Mouse (Mus musculus) left cerebral cortex, adult 9 months (tissue): Measurements from ENCODE around the gene Lrrc4.

ENCODE experiments used
- DNase-seq, 2 experiments: peaks; one replicate each; pipeline ENCODE4 v3.0.0; 2022; ENCODE audit warnings: low spot score in 2 of 2

The Lrrc4 gene

DNA sequence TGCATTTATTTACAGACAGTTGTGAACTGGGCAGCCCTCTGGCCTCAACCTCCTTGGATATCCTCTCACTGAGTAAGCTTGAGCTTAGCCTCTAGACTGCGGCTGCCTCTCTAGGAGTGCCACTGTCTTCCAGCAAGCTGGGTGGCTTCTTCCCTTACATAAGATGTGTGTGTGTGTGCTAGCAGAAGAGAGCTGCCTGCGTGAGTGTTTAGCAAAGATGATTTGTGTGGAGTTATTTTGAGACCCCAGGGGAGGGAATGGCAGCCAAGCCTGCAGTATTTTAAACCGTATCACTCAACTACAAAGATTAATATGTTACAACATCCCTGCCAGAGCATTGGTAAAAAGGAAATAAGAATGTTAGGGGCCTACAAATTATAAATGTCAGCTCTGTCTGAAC is 49.9 kb downstream of the Lrrc4 start:
- peak; percentile 70 to 71 for DNase-seq

DNA sequence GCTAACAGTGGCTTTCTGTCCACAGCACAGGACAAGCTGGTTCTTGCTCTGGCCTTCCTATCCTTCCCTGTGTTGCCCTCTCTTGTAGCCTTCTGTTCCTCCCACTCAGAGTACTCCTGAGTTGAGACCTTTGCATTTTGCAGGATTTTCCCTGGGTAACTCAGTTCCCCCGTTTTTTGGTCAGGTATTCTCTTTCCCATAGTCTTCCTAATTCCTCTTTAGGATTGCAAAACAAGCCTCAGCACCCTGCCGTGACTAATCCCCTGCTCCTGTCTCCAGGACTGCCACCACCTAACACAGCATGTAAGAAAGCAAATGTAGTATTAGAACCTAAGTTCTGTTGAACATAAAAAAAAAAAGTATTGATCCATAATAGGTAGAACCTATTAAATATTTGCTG is 60.2 kb downstream of the Lrrc4 start:
- DNase-seq = no peak

DNA sequence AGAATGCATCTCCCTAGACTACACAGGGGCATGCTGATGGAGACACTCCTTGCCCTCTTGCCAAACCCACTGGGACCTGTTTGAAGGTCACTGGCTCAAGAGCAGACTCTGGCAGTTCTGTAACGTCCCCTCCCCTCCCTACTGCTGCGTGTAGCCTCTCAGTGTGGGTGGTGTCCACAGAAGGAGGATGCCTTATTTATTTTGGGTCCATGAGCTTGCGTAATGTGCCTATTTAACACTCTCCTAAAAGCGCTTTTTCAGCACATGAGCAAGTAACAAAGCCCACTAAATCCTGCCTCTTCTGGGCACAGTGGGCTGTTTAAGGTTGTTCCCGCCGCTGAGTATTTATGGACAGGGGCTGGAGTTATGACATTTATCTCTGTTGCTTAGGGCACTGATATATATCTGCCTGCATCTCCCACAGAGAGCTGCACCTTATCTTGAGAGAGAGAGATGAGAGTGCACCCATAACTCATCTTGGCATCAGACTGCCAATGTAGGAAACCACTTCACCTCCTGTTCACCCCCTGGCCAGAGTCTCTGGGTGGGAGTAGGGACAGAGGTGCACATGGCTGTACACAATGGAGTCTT is 63.6 kb downstream of the Lrrc4 start:
- DNase-seq = peak in 1 of 2 experiments; percentile 42

- no peak for DNase-seq
Measured at GRCm38 (mm10) chr6:28766622-28767021, 64.9 kb downstream of the Lrrc4 start.

GRCm38 (mm10) chr6:28762132-28762775 is 69.3 kb downstream of the Lrrc4 start:
- DNase-seq = no peak

DNA sequence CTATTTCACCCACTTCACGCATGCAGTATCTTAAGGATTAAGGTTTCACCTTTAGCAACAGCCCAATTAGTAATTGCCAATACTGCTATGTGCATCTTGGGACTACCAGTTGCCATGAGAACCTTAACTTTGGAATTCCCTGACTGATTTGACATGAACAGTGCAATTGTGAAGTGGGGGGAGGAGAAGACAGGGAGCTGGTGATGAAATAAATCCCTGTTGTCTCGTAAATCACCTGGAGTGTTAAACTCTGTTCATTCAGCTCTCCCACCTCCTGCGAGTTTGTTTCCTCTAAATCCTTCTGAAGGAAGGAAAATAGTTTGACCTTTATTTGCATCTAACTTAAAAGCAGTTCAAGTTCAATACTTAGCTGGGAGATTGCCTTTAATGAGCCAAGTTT is 69.8 kb downstream of the Lrrc4 start:
- DNase-seq = no peak

- DNase-seq = no peak
Measured at GRCm38 (mm10) chr6:28758293-28758692, 73.3 kb downstream of the Lrrc4 start.

DNA sequence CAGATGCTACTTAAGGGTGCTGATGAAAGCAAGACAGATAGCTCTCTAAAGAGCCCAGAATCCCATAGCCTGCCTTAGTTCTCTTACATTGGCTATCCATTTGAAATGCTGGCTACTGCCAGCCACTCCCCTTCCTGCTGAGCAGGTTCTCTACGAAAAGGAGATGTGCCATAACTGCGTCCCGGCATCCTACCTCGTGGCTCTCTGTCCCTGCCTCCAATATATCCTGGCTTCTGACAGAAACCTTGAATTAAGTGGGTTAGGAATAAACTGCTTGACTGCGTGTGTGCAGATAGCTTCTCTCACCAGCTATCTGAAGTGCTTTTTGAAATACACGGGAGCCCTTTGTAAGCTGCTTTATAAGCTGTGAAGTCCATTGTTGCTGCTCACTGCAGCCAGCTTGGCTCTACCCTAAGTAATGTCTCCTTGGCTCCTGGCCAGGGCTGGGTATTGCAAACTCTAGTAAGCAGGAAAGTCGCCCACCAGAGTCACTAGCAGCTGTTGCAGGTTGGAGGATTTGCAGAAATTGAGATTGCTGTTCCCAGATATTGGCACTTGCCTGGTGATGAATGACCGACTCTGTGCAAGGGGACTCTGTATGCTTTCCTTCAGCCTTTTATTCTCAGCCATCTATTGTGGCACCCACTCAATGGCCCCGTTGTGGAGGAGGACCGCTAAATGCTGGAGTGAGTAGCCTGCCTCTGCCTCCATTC is 75.1 kb downstream of the Lrrc4 start:
- DNase-seq = peak in 1 of 2 experiments; percentile 77

- peak in 1 of 2 experiments; percentile 33 for DNase-seq
Measured at GRCm38 (mm10) chr6:28754127-28754898, 77.2 kb downstream of the Lrrc4 start.

DNA sequence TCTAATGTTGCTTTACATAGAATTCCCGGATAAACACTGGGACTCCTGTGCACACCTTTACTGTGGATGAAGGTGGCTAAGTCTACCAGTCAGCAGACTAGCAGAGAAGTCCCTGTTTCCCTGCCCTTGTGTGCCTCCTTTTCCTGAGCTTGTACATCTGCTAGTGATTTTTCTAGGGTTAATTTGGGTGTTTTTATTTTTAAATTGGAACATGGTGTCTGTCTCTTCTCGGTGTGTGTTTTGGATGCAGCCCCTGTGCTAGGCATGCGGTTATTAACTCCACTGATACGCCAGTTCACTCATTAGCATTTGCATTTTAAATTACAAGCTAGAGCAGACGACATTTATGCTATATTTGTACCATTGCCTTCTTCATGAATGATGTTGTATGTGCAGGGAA is 77.9 kb downstream of the Lrrc4 start:
- peak in 1 of 2 experiments; percentile 35 for DNase-seq

DNA sequence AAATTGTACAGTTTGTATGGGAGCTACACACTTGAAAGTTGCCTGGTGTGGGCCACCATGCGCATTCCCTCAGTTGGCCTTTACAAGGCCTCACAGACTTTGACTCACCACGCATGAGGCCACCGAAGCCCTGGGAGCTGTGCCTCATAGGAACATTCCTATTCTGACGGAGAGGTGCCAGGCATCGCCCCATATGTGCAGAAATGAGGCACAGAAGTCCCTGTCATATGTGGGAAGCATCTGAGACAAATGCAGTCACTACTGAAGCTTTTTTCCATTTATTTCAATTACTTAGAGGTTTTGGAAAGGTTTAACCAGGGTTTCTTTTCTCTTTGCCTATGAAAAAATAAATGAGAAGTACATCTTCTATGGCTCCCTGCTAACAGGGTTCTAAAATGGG is 78.3 kb downstream of the Lrrc4 start:
- DNase-seq = peak in 1 of 2 experiments; percentile 41

DNA sequence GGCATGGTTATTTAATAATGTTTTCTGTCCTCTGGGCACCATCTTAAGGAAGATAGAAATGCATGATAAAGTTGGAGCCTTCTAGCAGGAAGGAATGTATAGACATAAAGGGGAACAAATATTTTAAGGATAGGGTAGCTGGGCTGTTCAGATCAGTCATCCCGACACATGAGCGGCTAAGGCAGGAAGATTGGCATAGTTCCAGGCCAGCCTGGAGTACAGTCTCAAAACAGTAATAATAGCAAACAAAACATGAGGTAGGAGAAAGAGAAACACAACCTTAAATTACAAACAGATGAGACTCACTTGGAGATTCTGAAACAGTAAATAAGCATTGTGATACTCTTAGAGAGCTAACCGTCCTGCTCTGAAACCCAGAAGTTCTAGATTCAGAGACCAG is 80.4 kb downstream of the Lrrc4 start:
- no peak for DNase-seq

GRCm38 (mm10) chr6:28749224-28749623 is 82.3 kb downstream of the Lrrc4 start:
- DNase-seq = no peak

DNA sequence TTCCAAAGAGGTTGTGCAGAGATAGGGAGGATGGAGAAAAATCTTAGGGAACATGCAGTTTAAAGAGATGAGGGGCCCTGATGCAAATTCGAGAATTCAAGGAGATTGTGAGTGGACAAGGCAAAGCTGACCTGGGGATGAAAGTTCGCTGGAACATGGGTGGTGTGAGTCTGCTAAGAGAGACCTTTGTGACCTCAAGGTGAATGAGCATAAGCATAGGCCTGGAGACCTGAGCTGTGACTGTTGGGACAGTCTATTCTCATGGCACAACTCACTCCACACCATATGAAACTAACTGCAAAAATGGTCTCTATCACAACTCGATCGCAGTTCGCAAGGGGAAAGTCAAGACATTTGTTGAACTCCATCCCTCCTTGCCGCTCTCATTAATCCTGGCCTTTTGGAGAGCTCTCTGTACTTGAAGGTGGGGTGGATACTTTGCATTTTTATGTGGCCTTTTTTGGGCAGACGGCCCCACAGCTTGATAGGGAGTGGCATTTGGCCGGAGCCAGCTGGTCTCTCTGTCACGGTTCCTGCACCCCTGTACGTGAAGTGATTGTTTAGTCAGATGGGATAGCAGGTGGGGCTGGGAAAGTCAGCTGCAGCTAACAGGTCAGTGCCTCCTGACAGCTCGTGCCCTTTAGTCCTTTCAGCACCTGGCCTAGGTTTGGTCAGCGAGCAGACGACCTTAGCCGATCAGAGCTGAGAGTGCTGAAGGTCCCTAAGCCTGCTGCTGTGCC is 83.4 kb downstream of the Lrrc4 start:
- DNase-seq = no peak

DNA sequence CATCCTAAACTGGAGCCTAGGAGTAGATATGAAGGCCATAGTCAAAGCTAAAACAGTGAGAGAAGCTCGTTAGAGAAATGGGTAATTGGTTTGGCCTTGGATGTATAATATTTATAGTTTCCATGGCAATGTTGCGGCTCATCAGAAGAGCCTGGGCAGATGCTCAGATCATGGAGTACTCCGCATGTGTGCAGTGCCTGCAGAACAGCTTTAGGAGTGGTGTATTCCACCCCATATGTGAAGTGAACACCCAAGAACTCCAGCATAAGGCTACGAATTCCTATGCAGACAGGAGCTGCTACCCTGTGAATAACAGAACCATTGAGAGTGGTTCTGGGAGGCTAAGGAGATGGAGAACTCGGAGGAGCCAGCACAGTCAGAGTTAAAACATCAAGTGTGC is 84.5 kb downstream of the Lrrc4 start:
- DNase-seq = peak in 1 of 2 experiments; percentile 19

DNA sequence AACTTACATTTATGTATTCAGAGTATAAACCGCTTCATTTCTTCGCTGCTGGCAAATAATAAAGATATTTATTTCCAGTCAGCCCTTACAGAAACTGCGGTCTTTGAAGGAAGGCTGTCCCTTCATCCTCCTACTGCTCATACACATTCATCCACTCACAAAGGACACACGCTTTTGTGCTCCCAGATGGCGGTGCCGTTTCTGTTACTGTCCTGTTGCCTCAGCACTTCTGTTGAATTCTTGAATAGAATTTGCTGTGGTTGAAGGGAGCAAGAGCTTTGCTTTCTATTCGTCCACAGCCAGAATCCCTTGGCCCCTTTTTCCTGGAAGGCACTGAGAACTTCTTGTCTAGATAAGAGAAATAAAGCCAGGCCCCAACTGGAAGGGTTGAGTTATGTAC is 85.7 kb downstream of the Lrrc4 start:
- no peak for DNase-seq

GRCm38 (mm10) chr6:28743586-28743985 is 88.0 kb downstream of the Lrrc4 start:
- no peak for DNase-seq

DNA sequence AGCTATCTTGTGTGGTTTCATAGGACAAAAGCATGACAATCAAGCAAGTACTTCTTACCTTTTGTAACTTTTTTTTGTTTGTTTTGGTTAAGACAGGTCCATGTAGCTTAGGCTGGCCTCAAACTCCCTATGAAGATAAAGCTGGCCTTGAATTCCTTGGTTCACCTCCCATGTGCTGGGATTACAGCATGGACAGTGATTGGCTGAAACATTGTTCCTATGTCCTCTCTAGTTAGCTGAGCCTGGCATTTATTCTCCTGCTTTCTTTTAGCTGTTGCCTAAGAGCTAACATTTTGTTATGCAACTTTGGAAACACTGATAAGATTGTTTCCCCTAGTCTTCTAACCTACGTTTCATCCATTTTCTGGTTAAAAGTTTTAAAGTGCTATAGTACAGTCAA is 93.9 kb downstream of the Lrrc4 start:
- DNase-seq = no peak

GRCm38 (mm10) chr6:28736665-28737064 is 94.9 kb downstream of the Lrrc4 start:
- no peak for DNase-seq

DNA sequence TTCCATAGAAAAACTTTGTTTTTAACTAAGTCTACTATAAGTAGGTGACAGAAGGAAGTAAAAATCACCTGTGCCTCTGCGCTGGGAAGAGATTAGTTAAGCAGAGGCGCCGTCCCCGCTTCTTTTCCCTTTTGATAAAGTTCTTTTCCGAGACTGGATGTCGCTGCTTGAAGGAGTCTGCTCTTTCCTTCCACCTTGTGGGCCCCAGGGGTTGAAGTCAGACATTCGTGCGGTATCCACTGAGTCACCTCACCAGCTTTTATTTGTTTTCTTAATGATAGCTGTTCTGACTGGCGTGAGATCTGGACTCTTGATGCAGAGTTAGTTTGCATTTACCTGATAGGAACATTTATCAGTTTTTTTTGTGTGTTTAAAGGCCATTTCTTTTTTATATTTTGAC is 96.4 kb downstream of the Lrrc4 start:
- DNase-seq = no peak

DNA sequence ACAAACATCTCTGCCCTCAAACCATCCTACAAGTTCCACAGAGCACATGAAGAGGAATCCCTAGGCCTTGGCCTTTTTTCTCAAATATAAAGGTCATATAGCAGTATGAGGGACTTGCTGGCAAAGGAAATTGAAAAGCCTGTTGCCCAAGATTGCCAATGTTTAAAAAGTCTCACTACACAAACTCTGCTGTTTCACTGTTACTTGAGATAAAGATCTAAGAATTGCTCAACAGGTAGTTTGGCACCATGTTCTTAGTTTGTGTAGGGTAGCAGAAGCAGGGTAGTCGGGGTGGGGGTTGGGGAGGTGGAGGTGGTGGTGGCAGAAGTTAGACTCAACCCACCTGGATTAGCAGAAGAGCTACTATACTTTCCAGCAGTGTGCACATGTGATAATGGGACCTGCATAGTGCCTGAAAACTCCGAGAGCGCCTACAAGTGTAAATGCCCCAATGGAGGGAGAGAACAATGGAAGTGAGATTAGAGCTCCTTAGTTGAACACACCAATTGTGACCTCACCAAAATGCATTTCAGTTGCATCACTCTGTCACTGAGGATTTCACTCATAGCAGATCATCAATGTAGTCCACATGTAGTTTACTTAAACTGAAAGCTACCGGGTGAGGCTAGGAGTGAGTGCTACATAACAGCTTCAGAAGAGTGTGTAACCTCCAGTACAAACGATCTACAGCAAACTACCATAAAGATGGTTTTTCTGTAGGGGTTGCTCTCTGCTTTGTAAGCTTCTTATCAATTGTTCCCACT is 97.5 kb downstream of the Lrrc4 start:
- DNase-seq = no peak
